9 mouse cellular contexts compared by ENCODE assay signal in genomic region chr2:74668370-74669229, GRCm38 (mm10). TPM values are rescaled to one million over a fixed set of nuclear protein-coding genes. Genes with fewer than 3 reads are reported as not detected.
DNase-seq lines count a peak whose midpoint lies in the region; ATAC-seq and TF ChIP-seq lines count a peak whose summit lies in the region.
"Had no signal": no experiment of that assay in that cellular context is flagged by ENCODE, and none has a peak within 500 bp of the region (broad histone marks: within the 10 kb centered on the region; RNA-seq: fewer than 3 reads in every experiment).

No protein-coding gene starts in this region.

- no peak for TF ChIP-seq POLR2A in bone marrow macrophage, adult 2 months (IDR thresholded peaks at IDR 0.05; ENCODE audit: borderline replicate concordance, low read depth, low read length)

- WGBS in heart, embryonic 10.5 days, result under 1% methylated on average over 67 of the region's 74 CpGs
- WGBS in hindbrain, embryonic 14.5 days, result under 1% methylated on average over 67 of the region's 74 CpGs
- under 1% methylated on average over 57 of the region's 74 CpGs for WGBS in midbrain, embryonic 11.5 days

- peaks cover 19% of the 10 kb centered on the region for H3K4me1 ChIP-seq in heart, embryonic 10.5 days
- 0 out of 2 replicates have a peak, but pooled peaks cover 2% of the 10 kb centered on the region for H3K4me1 ChIP-seq in bone marrow macrophage, adult 2 months (ENCODE audit: control insufficient read depth, insufficient read depth, low read length)
- H3K4me1 ChIP-seq in hindbrain, embryonic 14.5 days (replicated peaks; ENCODE audit: control insufficient read depth, insufficient read depth, low read length), result peaks cover 4% of the 10 kb centered on the region; the same call in 1 of the 2 replicates
- H3K4me1 ChIP-seq in midbrain, embryonic 11.5 days (ENCODE audit: control insufficient read depth, insufficient read depth, low read length), result peaks cover 8% of the 10 kb centered on the region; the same call in 1 of the 2 replicates

- TF ChIP-seq CTCF in bone marrow macrophage, adult 2 months (IDR thresholded peaks at IDR 0.05; ENCODE audit: low read depth, low read length), result no peak

- H3K27ac ChIP-seq in heart, embryonic 10.5 days, result no peak overlapping the region
- H3K27ac ChIP-seq in bone marrow macrophage, adult 2 months (ENCODE audit: insufficient read depth, low read depth, low read length), result no peak overlapping the region
- no peak overlapping the region for H3K27ac ChIP-seq in hindbrain, embryonic 14.5 days
- no peak overlapping the region for H3K27ac ChIP-seq in midbrain, embryonic 11.5 days (ENCODE audit: low read depth, low read length)

- no peaks in the 10 kb centered on the region for H3K9me3 ChIP-seq in heart, embryonic 10.5 days
- H3K9me3 ChIP-seq in hindbrain, embryonic 14.5 days (ENCODE audit: control insufficient read depth, low read length), result no peaks in the 10 kb centered on the region
- H3K9me3 ChIP-seq in midbrain, embryonic 11.5 days (ENCODE audit: control insufficient read depth, low read length), result no peaks in the 10 kb centered on the region

- H3K27me3 ChIP-seq in heart, embryonic 10.5 days (ENCODE audit: insufficient read depth, poor library complexity, severe bottlenecking), result peaks cover 100% of the 10 kb centered on the region
- H3K27me3 ChIP-seq in hindbrain, embryonic 14.5 days (ENCODE audit: control insufficient read depth, insufficient read depth, low read length), result peaks cover 98% of the 10 kb centered on the region
- peaks cover 95% of the 10 kb centered on the region for H3K27me3 ChIP-seq in midbrain, embryonic 11.5 days (ENCODE audit: control insufficient read depth, insufficient read depth, low read length)

- peak overlapping the region; percentile 35 for H3K4me2 ChIP-seq in hindbrain, embryonic 14.5 days (replicated peaks)
- H3K4me2 ChIP-seq in midbrain, embryonic 11.5 days, result peak overlapping the region; percentile 52

- no peak; the same call in 1 of the 2 replicates for ATAC-seq in hindbrain, embryonic 14.5 days (ENCODE audit: low FRiP score)
- peak; percentile 47 for ATAC-seq in midbrain, embryonic 11.5 days (ENCODE audit: low FRiP score)
- no peak for ATAC-seq in cerebellum, adult (ENCODE audit: insufficient number of reproducible peaks, low FRiP score, low TSS enrichment)

- peak; percentile 78 for DNase-seq in heart, embryonic 10.5 days (ENCODE audit: low spot score)
- no peak for DNase-seq in heart, postnatal 14 days
- no peak for DNase-seq in hindbrain, embryonic 14.5 days (ENCODE audit: low spot score)
- peak; percentile 96 for DNase-seq in midbrain, embryonic 11.5 days (ENCODE audit: low spot score, missing footprints)
- DNase-seq in adrenal gland, postnatal 4 days (ENCODE audit: low spot score in 2 of 2), result no peak
- no peak for DNase-seq in adrenal gland, postnatal 10 days

- no peak overlapping the region for H3K9ac ChIP-seq in hindbrain, embryonic 14.5 days
- H3K9ac ChIP-seq in midbrain, embryonic 11.5 days (ENCODE audit: low read length), result no peak overlapping the region

- intact Hi-C loops in heart, postnatal 14 days (cut with DNase I), result no loop called here

- no peaks in the 10 kb centered on the region for H3K36me3 ChIP-seq in heart, embryonic 10.5 days
- H3K36me3 ChIP-seq in hindbrain, embryonic 14.5 days (replicated peaks; ENCODE audit: control insufficient read depth, insufficient read depth), result no peaks in the 10 kb centered on the region
- no peaks in the 10 kb centered on the region for H3K36me3 ChIP-seq in midbrain, embryonic 11.5 days (ENCODE audit: control insufficient read depth, insufficient read depth, low read length)

- H3K4me3 ChIP-seq in heart, embryonic 10.5 days, result peak overlapping the region; percentile 54
- peak overlapping the region; percentile 25; the same call in 1 of the 2 replicates for H3K4me3 ChIP-seq in bone marrow macrophage, adult 2 months (ENCODE audit: insufficient read depth, low read length)
- H3K4me3 ChIP-seq in hindbrain, embryonic 14.5 days (replicated peaks; ENCODE audit: low read length), result peak overlapping the region; percentile 18
- peak overlapping the region; percentile 34 for H3K4me3 ChIP-seq in midbrain, embryonic 11.5 days (ENCODE audit: low read depth, low read length)

RNA-seq across cellular contexts. Expression of gene Hoxd13, which starts 0.5 kb away (rescaled TPM):
- polyA plus RNA-seq in heart, embryonic 10.5 days (2016; fragmentation: Nextera tagmentation; extraction: Ambion mirVana), result 0.40 TPM in 1 of 2 replicates, not detected in the other
- total RNA-seq in heart, postnatal 14 days (2021), result not detected
- polyA plus RNA-seq in bone marrow macrophage, adult 2 months (2012; ENCODE audit: insufficient read depth, insufficient read length, missing spikeins), result not detected in 2 replicates
- polyA plus RNA-seq in hindbrain, embryonic 14.5 days (2014; fragmentation: Nextera tagmentation; extraction: Ambion mirVana), result 0.08 TPM in 1 of 2 replicates, not detected in the other
- not detected in 2 replicates for polyA plus RNA-seq in midbrain, embryonic 11.5 days (2014; fragmentation: Nextera tagmentation; extraction: Ambion mirVana)
- total RNA-seq in adrenal gland, postnatal 4 days (2021), result not detected
- total RNA-seq in adrenal gland, postnatal 10 days (2021), result not detected
- total RNA-seq: common myeloid progenitor, adult 5-6 weeks had no signal

RNA-seq across cellular contexts. Expression of gene Hoxd12, which starts 6.2 kb away (rescaled TPM):
- 1.1 TPM in 1 of 2 replicates, not detected in the other for polyA plus RNA-seq in heart, embryonic 10.5 days (2016; fragmentation: Nextera tagmentation; extraction: Ambion mirVana)
- total RNA-seq in heart, postnatal 14 days (2021), result not detected
- not detected in 2 replicates for polyA plus RNA-seq in bone marrow macrophage, adult 2 months (2012; ENCODE audit: insufficient read depth, insufficient read length, missing spikeins)
- not detected in 2 replicates for polyA plus RNA-seq in hindbrain, embryonic 14.5 days (2014; fragmentation: Nextera tagmentation; extraction: Ambion mirVana)
- not detected in 2 replicates for polyA plus RNA-seq in midbrain, embryonic 11.5 days (2014; fragmentation: Nextera tagmentation; extraction: Ambion mirVana)
- total RNA-seq in adrenal gland, postnatal 4 days (2021), result not detected
- not detected for total RNA-seq in adrenal gland, postnatal 10 days (2021)
- total RNA-seq: common myeloid progenitor, adult 5-6 weeks had no signal

RNA-seq across cellular contexts. Expression of gene Evx2, which starts 9.2 kb away (rescaled TPM):
- polyA plus RNA-seq in heart, embryonic 10.5 days (2016; fragmentation: Nextera tagmentation; extraction: Ambion mirVana), result not detected in 2 replicates
- not detected for total RNA-seq in heart, postnatal 14 days (2021)
- polyA plus RNA-seq in bone marrow macrophage, adult 2 months (2012; ENCODE audit: insufficient read depth, insufficient read length, missing spikeins), result not detected in 2 replicates
- polyA plus RNA-seq in hindbrain, embryonic 14.5 days (2014; fragmentation: Nextera tagmentation; extraction: Ambion mirVana), result 1.3 and 1.4 TPM in 2 replicates
- 1.5 and 1.9 TPM in 2 replicates for polyA plus RNA-seq in midbrain, embryonic 11.5 days (2014; fragmentation: Nextera tagmentation; extraction: Ambion mirVana)
- total RNA-seq in adrenal gland, postnatal 4 days (2021), result not detected
- total RNA-seq in adrenal gland, postnatal 10 days (2021), result not detected
- total RNA-seq: common myeloid progenitor, adult 5-6 weeks had no signal

RNA-seq across cellular contexts. Expression of gene Hoxd11, which starts 10.8 kb away (rescaled TPM):
- polyA plus RNA-seq in heart, embryonic 10.5 days (2016; fragmentation: Nextera tagmentation; extraction: Ambion mirVana), result 0.07 and 2.1 TPM in 2 replicates
- total RNA-seq in heart, postnatal 14 days (2021), result not detected
- polyA plus RNA-seq in bone marrow macrophage, adult 2 months (2012; ENCODE audit: insufficient read depth, insufficient read length, missing spikeins), result not detected in 2 replicates
- not detected in 2 replicates for polyA plus RNA-seq in hindbrain, embryonic 14.5 days (2014; fragmentation: Nextera tagmentation; extraction: Ambion mirVana)
- polyA plus RNA-seq in midbrain, embryonic 11.5 days (2014; fragmentation: Nextera tagmentation; extraction: Ambion mirVana), result not detected in 2 replicates
- 1 to 10 TPM in 1 of 2 experiments, not detected in 1; 5.1 TPM for total RNA-seq in adrenal gland, postnatal 4 days (2021)
- not detected for total RNA-seq in adrenal gland, postnatal 10 days (2021)
- total RNA-seq: common myeloid progenitor, adult 5-6 weeks had no signal

RNA-seq across cellular contexts. Expression of gene Hoxd10, which starts 23.1 kb away (rescaled TPM):
- polyA plus RNA-seq in heart, embryonic 10.5 days (2016; fragmentation: Nextera tagmentation; extraction: Ambion mirVana), result 2.3 TPM in 1 of 2 replicates, not detected in the other
- total RNA-seq in heart, postnatal 14 days (2021), result under 1 TPM in 1 of 2 experiments, not detected in 1; 0.14 TPM
- not detected in 2 replicates for polyA plus RNA-seq in bone marrow macrophage, adult 2 months (2012; ENCODE audit: insufficient read depth, insufficient read length, missing spikeins)
- not detected in 2 replicates for polyA plus RNA-seq in hindbrain, embryonic 14.5 days (2014; fragmentation: Nextera tagmentation; extraction: Ambion mirVana)
- not detected in 2 replicates for polyA plus RNA-seq in midbrain, embryonic 11.5 days (2014; fragmentation: Nextera tagmentation; extraction: Ambion mirVana)
- 1 to 10 TPM in 1 of 2 experiments, under 1 TPM in 1; 0.71 to 5.2 TPM for total RNA-seq in adrenal gland, postnatal 4 days (2021)
- total RNA-seq in adrenal gland, postnatal 10 days (2021), result under 1 TPM; 0.15 to 0.27 TPM
- total RNA-seq: common myeloid progenitor, adult 5-6 weeks had no signal

Comparison
In these comparisons a context has a peak if more than half of its experiments do, and no peak if none do; other contexts are left out.
1. DNase-seq: peak in heart, embryonic 10.5 days (single experiment) and midbrain, embryonic 11.5 days (single experiment); none in heart, postnatal 14 days (0 of 2), hindbrain, embryonic 14.5 days (single experiment), adrenal gland, postnatal 4 days (0 of 2) and adrenal gland, postnatal 10 days (single experiment).
2. Peak in every context shown above with its lines, with median percentiles within 50 percentile points of each other: H3K4me3 ChIP-seq.